Comparison of ENCODE assay signal across 21 mouse cellular contexts in genomic region chr16:31865242-31865641, GRCm38 (mm10). TPM values are rescaled to one million over a fixed set of nuclear protein-coding genes. Genes with fewer than 3 reads are reported as not detected.
"Had no signal": no experiment of that assay in that cellular context is flagged by ENCODE, and none has a peak within 500 bp of the region (broad histone marks: within the 10 kb centered on the region; RNA-seq: fewer than 3 reads in every experiment).

No protein-coding gene starts in this region.

- ATAC-seq: liver, postnatal 0 days; lung, postnatal 0 days; midbrain, embryonic 16.5 days had no signal

- H3K4me1 ChIP-seq: midbrain, embryonic 12.5 days; neural tube, embryonic 12.5 days; stomach, embryonic 15.5 days had no signal

- DNase-seq: liver, postnatal 0 days; lung, adult 2 months; lung, postnatal 14 days; lung, postnatal 36 days; midbrain, embryonic 14.5 days; right cerebral cortex, postnatal 14 days; thymus, adult 2 months; thymus, postnatal 25 days; thymus, postnatal 4 days had no signal

- H3K4me3 ChIP-seq: lung, embryonic 15.5 days; megakaryocyte, embryonic 14.5 days; midbrain, embryonic 12.5 days; neural tube, embryonic 12.5 days; stomach, embryonic 15.5 days had no signal

- H3K4me2 ChIP-seq: lung, embryonic 15.5 days; midbrain, embryonic 12.5 days; neural tube, embryonic 12.5 days; stomach, embryonic 15.5 days had no signal

- H3K27ac ChIP-seq: lung, embryonic 15.5 days; macrophage; midbrain, embryonic 12.5 days; neural tube, embryonic 12.5 days; stomach, embryonic 15.5 days; stomach, postnatal 0 days had no signal

- H3K27me3 ChIP-seq: lung, embryonic 15.5 days; megakaryocyte, embryonic 14.5 days; midbrain, embryonic 12.5 days; neural tube, embryonic 12.5 days; stomach, embryonic 15.5 days had no signal

- H3K9me3 ChIP-seq: lung, embryonic 15.5 days; stomach, embryonic 15.5 days had no signal

- H3K9ac ChIP-seq: liver, postnatal 0 days; lung, embryonic 15.5 days; midbrain, embryonic 12.5 days; neural tube, embryonic 12.5 days; stomach, embryonic 15.5 days had no signal

RNA-seq across cellular contexts. Expression of gene Meltf, which starts 13.4 kb away (rescaled TPM):
- total RNA-seq: megakaryocyte progenitor cell, adult 5-6 weeks; monocyte, adult 5-6 weeks; neutrophil, adult 5-6 weeks had no signal
- polyA plus RNA-seq: lung, postnatal 0 days; macrophage; stomach, postnatal 0 days had no signal
